Mouse (Mus musculus): ENCODE results near the gene Prickle2.

The Prickle2 gene

DNA sequence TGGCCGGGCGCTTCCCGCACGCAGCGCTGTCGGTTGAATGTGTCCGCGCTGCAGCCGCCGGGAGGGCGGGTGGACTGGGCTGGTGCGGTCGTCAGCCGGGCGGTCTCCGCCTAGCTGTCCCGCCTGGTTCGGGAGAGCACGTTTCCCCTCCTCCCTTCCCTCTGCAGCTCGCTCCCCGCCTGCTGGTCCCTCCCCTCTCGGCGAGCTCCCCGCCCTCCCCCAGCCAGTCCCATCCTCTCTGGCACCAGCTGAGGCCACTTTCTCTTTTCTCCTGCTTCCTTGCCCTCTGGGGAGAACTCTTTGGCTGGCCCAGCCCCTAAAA lies at the start of gene Prickle2:
TSS of gene Prickle2 (minus strand) at position 11 of the 322 bp plus-strand sequence.
- DNase-seq (ENCODE audit: low read depth, low spot score) = peak; percentile 13

GRCm38 (mm10) chr6:92752737-92753136 lies 46.8 kb upstream of the Prickle2 start:
- DNase-seq (ENCODE audit: low read depth, low spot score) = no peak

- DNase-seq (ENCODE audit: low read depth, low spot score) = no peak
Observed at GRCm38 (mm10) chr6:92749420-92749819, 43.5 kb upstream of the Prickle2 start.

GRCm38 (mm10) chr6:92743605-92744004 lies 37.6 kb upstream of the Prickle2 start:
- DNase-seq (ENCODE audit: low read depth, low spot score) = peak; percentile 30

- DNase-seq (ENCODE audit: low read depth, low spot score) = no peak
Observed at GRCm38 (mm10) chr6:92737116-92737515, 31.2 kb upstream of the Prickle2 start.

DNA sequence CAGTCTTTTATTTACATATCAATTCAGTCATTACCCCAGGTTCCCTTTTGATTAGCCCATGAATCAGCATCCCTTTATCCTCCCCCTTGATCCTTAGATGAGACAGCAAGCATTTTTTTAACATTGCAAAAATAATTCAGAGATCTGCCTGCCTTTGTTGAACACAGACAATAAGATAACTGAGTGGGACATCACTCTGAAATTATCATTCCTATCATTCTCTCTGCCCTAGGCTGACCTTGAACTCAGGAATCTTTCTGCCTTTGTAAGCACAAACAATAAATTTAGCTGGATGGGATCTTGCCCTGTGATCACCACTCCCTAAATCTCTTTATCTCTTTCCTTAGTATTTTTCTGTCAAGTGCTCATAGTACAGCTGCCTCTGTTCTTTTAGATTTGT lies 27.7 kb upstream of the Prickle2 start:
- no peak for DNase-seq (ENCODE audit: low read depth, low spot score)

DNA sequence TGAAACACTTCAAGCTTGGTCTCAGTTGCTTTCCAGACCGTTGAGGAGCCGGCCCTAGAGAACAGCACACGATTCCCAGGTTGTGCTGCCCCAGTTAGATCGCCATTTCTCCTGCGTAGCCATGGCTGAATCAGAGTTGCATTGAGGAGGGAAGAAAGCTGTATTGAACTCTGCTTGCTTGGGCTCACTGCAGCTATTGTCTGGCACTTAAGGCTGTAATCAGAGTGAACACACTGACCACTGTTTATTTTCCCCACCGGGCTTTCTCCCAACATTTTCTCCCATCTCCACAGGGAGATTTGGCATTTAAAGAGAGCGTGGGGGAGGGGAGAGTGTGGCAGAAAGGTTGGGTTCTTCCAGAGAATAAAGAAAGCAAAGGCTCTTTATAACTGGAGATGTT lies 22.6 kb upstream of the Prickle2 start:
- DNase-seq (ENCODE audit: low read depth, low spot score) = no peak

DNA sequence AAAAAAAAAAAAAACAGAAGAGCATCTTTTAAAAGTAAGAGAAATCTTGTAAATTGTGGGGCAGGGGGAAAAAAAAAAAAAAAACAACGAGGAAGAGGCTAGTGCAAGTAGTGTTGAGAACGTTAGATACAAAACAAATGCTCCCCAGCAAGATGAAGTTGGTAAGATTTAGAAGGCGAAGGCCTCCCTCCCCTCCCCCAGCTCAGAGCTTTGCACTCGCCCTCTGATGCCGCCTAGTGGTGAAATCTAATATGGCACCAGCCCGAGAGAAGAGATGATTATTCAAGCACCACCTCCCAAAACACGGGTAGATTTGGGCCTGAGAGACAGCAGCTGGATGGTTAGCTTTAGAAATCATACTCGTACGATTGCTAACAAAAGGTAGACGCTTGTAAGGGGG lies 22.1 kb upstream of the Prickle2 start:
- DNase-seq (ENCODE audit: low read depth, low spot score) = peak; percentile 64

DNA sequence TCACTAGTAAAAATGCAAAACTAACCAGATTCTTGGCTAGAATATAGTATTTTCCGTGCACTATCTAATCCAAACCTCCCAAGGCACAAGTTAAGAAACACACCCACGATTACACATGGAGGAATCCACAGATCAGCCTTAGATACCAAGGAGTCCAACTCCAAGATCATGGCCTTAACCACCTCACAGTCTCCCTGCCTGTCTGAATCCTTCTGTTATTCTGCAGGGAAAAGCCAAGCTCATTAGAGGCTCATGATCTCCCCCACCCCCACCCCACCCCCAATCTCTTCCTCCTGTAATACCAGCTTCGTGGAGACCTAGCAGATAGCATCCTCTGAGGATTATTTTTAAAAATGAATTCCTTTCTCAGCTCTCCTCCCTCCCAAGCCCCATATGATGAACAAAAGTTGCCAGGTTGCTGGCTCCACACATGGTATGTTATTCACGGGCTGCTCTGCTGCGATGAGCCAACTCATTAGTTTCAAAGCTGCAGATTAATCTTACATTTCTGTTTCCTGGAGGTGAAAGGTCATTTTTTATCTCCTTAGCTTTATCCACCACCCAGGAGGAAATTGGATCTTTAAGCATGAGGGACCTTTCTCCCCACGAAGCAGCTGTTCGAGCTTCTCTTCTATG lies 21.5 kb upstream of the Prickle2 start:
- DNase-seq (ENCODE audit: low read depth, low spot score) = peak; percentile 20

DNA sequence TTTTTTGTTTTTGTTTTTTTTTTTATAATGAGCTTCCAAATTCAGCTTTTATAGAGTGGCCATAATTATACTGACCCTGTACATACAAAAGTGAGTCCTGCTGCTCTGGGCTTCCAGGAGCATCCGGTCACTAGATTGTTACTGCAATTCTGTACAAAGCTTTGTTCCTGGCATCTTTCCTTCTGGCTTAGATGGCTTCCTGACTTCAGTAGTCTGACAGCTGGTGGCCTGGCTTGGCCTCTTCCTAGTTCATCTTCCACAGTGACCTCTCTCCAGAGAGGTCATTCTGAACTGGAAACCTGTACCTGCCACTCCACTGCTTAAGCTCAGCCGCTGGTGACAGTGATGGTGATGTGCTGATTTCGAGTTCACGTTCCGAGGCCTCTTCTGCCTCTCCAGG lies 20.2 kb upstream of the Prickle2 start:
- DNase-seq (ENCODE audit: low read depth, low spot score) = no peak

DNA sequence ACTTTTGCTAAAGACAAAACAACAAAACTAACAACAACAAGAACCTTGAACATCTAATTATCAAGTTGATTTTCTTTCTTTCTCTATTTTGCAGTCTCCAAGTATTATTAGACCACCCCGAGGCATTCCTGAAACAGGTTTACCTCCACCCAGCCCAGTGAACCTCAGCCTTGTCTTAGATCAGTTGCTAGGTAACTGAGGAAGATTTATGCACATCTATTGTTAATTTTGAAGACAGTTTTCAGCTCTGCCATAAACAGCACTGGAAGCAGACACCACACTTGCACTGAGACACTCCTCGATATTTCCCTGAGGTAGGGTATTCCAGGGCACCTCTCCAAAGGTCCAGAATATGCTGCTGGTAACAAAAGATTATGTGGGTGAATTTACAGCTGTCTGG lies 18.4 kb upstream of the Prickle2 start:
- DNase-seq (ENCODE audit: low read depth, low spot score) = no peak

DNA sequence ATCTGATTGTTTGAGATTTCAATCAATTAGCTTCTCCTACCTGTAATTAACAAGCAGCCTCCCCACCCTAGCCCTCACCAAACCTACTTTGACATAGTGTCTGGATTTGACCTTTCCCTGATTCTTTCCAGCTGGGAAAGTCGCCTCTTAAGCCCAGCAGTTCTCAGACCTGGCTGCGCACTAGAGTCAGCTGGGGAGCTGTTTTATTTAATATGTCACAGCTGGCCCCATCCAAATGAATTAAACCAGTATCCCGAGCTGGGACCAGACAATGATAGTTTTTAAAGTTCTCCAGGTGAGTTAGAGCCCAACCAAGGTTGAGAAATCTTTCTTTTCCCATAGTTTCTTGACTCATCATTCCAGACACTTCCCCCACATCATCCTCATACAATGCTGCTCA lies 9.9 kb upstream of the Prickle2 start:
- DNase-seq (ENCODE audit: low read depth, low spot score) = no peak

GRCm38 (mm10) chr6:92714748-92715147 lies 8.8 kb upstream of the Prickle2 start:
- DNase-seq (ENCODE audit: low read depth, low spot score) = no peak

DNA sequence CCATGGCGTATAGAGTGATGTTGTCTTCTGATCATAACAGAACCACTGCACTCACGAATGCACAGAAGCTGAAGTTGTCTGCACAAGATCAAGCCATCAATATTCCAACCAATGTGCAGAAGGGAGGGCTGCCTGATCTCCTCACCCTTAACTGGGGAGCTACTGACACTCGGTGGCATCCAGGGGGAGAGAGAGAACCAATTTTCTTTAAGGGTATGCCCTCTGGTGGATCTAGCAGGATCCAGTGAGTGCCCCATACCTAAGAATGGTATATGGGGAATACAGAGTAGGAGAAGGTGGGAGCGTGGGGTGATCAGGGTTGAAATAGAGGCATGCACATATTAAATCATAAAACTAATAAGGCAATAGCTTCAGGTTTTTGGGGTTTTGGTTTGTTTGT lies 2.2 kb upstream of the Prickle2 start:
- DNase-seq (ENCODE audit: low read depth, low spot score) = no peak

DNA sequence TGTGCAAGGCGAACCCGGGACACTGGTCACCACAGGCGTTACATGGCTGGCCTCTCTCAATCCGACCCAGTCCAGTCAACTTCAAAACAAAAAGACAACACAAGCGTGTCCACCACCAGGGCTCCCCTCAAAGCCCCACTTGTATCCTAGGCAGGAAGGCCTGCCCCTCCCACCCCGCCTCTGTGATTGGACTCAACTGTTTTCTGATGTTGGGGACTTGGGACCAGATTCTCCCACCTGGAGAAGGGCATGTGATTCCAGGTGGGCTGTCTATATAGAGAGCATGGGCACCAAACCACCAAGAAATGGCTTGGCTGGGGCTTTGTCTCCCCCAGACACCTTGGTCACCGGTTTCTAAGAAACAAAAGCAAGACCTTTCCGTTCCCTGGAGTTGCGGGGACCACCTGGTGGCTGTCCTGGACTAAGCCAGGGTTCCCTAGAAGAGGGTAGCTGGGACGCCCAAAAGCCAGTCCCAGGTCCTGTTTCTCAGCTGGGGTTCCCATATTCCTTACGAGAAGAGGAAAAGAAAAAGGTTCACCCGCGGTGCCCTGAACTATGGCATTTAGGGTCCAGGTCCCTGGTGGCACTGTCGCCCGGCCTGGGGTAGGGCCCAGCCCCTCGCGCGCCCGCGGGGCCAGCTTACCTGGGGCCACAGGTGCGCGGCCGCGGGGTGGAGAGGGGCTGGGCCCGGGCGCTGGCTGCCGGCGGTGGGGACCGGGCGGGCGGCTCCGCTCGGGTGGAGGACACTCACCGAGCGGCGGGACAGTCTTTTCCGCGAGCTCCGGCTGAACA lies 406 bp downstream of the Prickle2 start:
- no peak for DNase-seq (ENCODE audit: low read depth, low spot score)

GRCm38 (mm10) chr6:92704810-92705209 lies 1.1 kb downstream of the Prickle2 start:
- no peak for DNase-seq (ENCODE audit: low read depth, low spot score)

DNA sequence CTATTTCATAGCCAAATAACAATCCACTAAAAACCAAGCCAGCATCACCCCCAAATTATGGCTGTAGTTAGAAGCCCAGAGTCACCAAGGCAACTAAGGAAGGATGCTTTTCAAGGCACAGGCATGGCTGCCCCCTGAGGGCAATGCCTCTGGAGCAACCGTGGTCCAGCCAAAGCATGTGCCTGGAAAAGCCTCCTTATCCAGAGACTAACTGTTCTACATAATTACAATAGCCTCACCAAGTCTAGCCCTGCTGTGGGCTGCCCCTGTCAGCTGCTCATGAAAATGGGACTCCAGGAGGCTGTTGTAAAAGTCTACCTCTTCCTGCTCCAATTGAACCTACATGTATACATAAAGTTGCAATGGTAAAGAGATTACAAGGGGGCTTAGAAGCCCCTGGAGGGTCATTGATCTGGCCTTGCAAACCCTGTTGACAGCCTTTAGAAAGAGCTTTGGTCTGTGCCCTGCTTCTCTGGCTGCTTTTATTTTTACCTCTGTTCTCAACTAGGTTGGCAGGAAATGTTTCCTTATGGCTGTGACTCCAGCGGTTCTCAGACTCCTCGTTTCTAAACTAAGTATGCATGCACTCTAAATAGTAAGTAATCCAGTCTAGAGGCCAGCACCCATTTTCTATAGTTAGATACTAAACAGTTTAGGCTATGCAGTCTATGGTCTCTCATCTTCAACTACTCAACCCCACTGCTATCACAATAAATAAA lies 6.3 kb downstream of the Prickle2 start:
- no peak for DNase-seq (ENCODE audit: low read depth, low spot score)

GRCm38 (mm10) chr6:92697807-92698206 lies 8.1 kb downstream of the Prickle2 start:
- DNase-seq (ENCODE audit: low read depth, low spot score) = no peak

GRCm38 (mm10) chr6:92687317-92687716 lies 18.6 kb downstream of the Prickle2 start:
- no peak for DNase-seq (ENCODE audit: low read depth, low spot score)

- no peak for DNase-seq (ENCODE audit: low read depth, low spot score)
Observed at GRCm38 (mm10) chr6:92674394-92674925, 31.5 kb downstream of the Prickle2 start.

DNA sequence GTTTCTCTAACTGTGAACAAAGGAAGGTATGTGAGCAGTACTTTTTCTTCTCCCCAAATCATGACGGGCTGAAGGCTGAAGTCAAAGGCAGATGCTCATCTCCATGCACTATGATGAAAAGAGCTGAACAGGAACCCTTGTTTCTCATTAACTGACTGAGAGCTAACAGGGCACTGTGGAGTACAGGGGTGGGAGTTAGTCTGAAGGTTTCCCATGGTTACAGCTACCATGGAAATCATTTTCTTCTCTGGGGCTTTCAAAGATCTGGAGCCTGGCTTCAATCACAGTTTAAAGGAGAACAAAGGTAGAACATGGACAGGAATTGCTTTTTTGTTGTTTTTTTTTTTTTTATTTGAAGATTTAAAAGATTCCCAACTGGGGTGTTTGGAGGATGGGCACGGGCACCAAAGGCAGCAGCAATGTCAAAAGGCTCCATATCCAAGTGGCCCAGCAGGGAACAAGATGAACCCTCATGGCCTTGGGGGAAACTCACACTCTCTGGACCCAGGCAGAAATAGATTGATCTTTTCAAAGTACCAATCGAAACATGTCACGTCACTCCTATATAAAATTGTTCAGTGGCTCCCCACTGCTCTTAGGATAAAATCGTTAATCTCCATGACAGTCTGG lies 35.3 kb downstream of the Prickle2 start:
- no peak for DNase-seq (ENCODE audit: low read depth, low spot score)

DNA sequence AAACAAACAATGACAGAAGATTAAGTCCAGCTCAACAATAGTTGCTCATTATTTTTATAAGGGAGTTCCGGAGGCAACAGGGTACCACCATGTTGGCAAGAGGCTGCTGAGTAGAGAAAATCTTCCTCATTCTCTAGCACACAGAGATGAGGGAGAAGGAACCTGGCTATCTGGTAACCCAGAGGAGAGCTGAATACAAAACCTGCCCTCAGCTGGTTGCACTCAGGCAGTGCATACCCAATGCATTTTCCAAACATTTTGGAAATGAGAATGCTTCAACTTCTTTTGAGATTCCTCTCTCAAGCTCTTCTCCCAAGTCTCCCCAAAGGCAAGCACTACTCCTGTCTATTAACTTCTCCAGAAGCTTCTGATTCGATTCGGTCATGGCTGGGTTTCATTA lies 36.3 kb downstream of the Prickle2 start:
- DNase-seq (ENCODE audit: low read depth, low spot score) = no peak

Data from retina, postnatal 7 days (tissue).